Mouse (Mus musculus) liver, embryonic 14.5 days (tissue): ENCODE data around the gene Ccdc12.

Experiments
- CTCF ChIP-seq: IDR thresholded peaks from 2 replicates; pipeline ENCODE4 v1.5.1; 2016; ENCODE audit warnings: antibody characterized with exemption, low read depth, control low read depth
- EP300 ChIP-seq: IDR thresholded peaks from 2 replicates; pipeline ENCODE4 v1.6.1; 2016; ENCODE audit warnings: antibody characterized with exemption, low read depth

DNA sequence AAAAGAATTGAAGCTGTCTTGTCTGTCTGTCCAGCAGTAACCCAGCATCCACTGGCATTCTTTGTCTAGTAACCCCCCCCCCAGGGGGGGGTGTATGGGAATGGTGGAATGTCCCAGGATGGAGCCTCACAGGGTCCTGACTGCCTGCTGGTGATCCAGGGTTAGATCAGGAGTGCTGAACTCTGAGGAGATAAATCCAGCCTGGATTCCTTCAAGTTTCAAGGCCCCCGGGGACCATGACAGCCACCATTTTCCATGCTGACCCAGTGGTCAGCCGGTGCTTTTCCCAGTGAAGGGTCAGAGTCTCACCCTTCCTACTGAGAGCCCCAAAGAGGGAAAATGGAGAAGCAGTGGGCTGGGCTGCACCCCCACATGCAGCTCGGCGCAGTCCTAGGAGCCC, 75.6 kb downstream of the Ccdc12 start:
- TF ChIP-seq CTCF = no peak
- no peak for TF ChIP-seq EP300
